Mouse (Mus musculus): ENCODE data around the gene Fstl3.

Gene Fstl3

GRCm38 (mm10) chr10:79789581-79789980, 12.5 kb downstream of the Fstl3 start:
- no peak for DNase-seq

GRCm38 (mm10) chr10:79790861-79791260, 13.8 kb downstream of the Fstl3 start, which contains the start of gene Prss57:
Gene Prss57, minus strand, starts transcription at chr10:79790961.
- no peak for DNase-seq

- DNase-seq, result no peak
Observed at GRCm38 (mm10) chr10:79792339-79793040, 15.4 kb downstream of the Fstl3 start.

- peak; percentile 90 for DNase-seq
Observed at GRCm38 (mm10) chr10:79793051-79793737, 16.1 kb downstream of the Fstl3 start, which contains the start of gene Palm. Gene Palm, plus strand, starts transcription at chr10:79793572.

- no peak for DNase-seq
Observed at GRCm38 (mm10) chr10:79793738-79794490, 16.8 kb downstream of the Fstl3 start.

GRCm38 (mm10) chr10:79794491-79794931, 17.4 kb downstream of the Fstl3 start:
- peak; percentile 91 for DNase-seq

GRCm38 (mm10) chr10:79795905-79796304, 18.8 kb downstream of the Fstl3 start:
- no peak for DNase-seq

GRCm38 (mm10) chr10:79797326-79797725, 20.3 kb downstream of the Fstl3 start:
- DNase-seq, result no peak

GRCm38 (mm10) chr10:79798289-79798928, 21.3 kb downstream of the Fstl3 start:
- peak; percentile 79 for DNase-seq

- no peak for DNase-seq
Observed at GRCm38 (mm10) chr10:79800508-79800907, 23.4 kb downstream of the Fstl3 start.

- peak; percentile 85 for DNase-seq
Observed at GRCm38 (mm10) chr10:79801837-79802236, 24.8 kb downstream of the Fstl3 start.

GRCm38 (mm10) chr10:79802331-79802971, 25.4 kb downstream of the Fstl3 start:
- peak; percentile 90 for DNase-seq

GRCm38 (mm10) chr10:79803716-79804323, 26.7 kb downstream of the Fstl3 start:
- DNase-seq, result no peak

GRCm38 (mm10) chr10:79805636-79806035, 28.6 kb downstream of the Fstl3 start:
- DNase-seq, result peak; percentile 78

GRCm38 (mm10) chr10:79806331-79806730, 29.3 kb downstream of the Fstl3 start:
- DNase-seq, result no peak

GRCm38 (mm10) chr10:79806972-79807371, 29.9 kb downstream of the Fstl3 start:
- no peak for DNase-seq

GRCm38 (mm10) chr10:79807826-79808225, 30.8 kb downstream of the Fstl3 start:
- DNase-seq, result no peak

- DNase-seq, result no peak
Observed at GRCm38 (mm10) chr10:79808728-79809127, 31.7 kb downstream of the Fstl3 start.

GRCm38 (mm10) chr10:79811736-79812637, 34.9 kb downstream of the Fstl3 start:
- peak; percentile 78 for DNase-seq

- peak; percentile 87 for DNase-seq
Observed at GRCm38 (mm10) chr10:79814271-79814842, 37.3 kb downstream of the Fstl3 start.
